Mouse (Mus musculus): ENCODE results near the gene Gm1604a. TPM values are rescaled to one million over a fixed set of nuclear protein-coding genes. Genes with fewer than 3 reads are reported as not detected.
A peak's percentile ranks its signal among the peaks of the same experiment; 100 is the strongest.
"Not testable (repeated sequence)": the region's sequence is repeated elsewhere in the genome, so short reads cannot be mapped to it uniquely, and the experiment has no call there.

The Gm1604a gene
- polyA plus RNA-seq, 2 experiments: not detected

- not testable (repeated sequence) for H3K27me3 ChIP-seq (ENCODE audit: control insufficient read depth, insufficient read depth, low read length); H3K4me2 ChIP-seq (replicated peaks; ENCODE audit: low read depth, low read length, severe bottlenecking); DNase-seq (ENCODE audit: low spot score); H3K4me1 ChIP-seq (ENCODE audit: control insufficient read depth, insufficient read depth, low read length); H3K9ac ChIP-seq (ENCODE audit: low read depth, low read length, severe bottlenecking); H3K9me3 ChIP-seq (ENCODE audit: control insufficient read depth, low read length); H3K4me3 ChIP-seq (replicated peaks; ENCODE audit: low read length); H3K36me3 ChIP-seq (ENCODE audit: control insufficient read depth, insufficient read depth, low read length); ATAC-seq (ENCODE audit: low FRiP score, low read depth); H3K27ac ChIP-seq (replicated peaks; ENCODE audit: low read depth, low read length)
- WGBS: 57% methylated on average over 7 of the region's 12 CpGs
Measured at GRCm38 (mm10) chr17:7001790-7002585, 23.4 kb upstream of the Gm1604a start.

- not testable (repeated sequence) for H3K27ac ChIP-seq (replicated peaks; ENCODE audit: low read depth, low read length); DNase-seq (ENCODE audit: low spot score); H3K4me1 ChIP-seq (ENCODE audit: control insufficient read depth, insufficient read depth, low read length); H3K27me3 ChIP-seq (ENCODE audit: control insufficient read depth, insufficient read depth, low read length); H3K4me2 ChIP-seq (replicated peaks; ENCODE audit: low read depth, low read length, severe bottlenecking); H3K4me3 ChIP-seq (replicated peaks; ENCODE audit: low read length); H3K36me3 ChIP-seq (ENCODE audit: control insufficient read depth, insufficient read depth, low read length); ATAC-seq (ENCODE audit: low FRiP score, low read depth); H3K9ac ChIP-seq (ENCODE audit: low read depth, low read length, severe bottlenecking); H3K9me3 ChIP-seq (ENCODE audit: control insufficient read depth, low read length)
- no CpG with 5 or more reads among the region's 3 CpGs for WGBS
Measured at GRCm38 (mm10) chr17:7003392-7003791, 22.0 kb upstream of the Gm1604a start.

DNA sequence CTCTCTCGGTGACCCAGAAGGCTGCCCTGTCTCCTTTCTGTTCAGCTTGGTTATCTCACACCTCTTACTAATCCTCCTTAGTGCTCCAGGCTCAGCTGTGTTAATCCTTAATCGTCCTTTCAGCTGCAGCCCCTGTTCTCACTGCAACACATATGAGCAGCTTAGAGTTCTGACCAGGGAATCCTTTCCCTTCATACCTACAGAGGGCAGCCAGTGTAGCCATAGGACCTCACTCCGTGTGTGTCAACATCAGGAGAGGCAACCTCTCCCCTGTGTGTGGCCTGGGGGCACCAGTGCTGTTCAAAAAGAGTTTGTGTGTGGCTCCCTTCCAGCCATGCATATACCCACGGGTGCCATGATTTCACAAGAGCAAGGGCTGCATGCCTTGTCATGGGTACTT lies 19.7 kb upstream of the Gm1604a start:
- DNase-seq (ENCODE audit: low spot score); H3K9ac ChIP-seq (ENCODE audit: low read depth, low read length, severe bottlenecking); H3K4me3 ChIP-seq (replicated peaks; ENCODE audit: low read length); ATAC-seq (ENCODE audit: low FRiP score, low read depth); H3K9me3 ChIP-seq (ENCODE audit: control insufficient read depth, low read length); H3K27me3 ChIP-seq (ENCODE audit: control insufficient read depth, insufficient read depth, low read length); H3K27ac ChIP-seq (replicated peaks; ENCODE audit: low read depth, low read length); H3K4me1 ChIP-seq (ENCODE audit: control insufficient read depth, insufficient read depth, low read length); H3K4me2 ChIP-seq (replicated peaks; ENCODE audit: low read depth, low read length, severe bottlenecking); H3K36me3 ChIP-seq (ENCODE audit: control insufficient read depth, insufficient read depth, low read length): not testable (repeated sequence)
- WGBS: 48% methylated on average over 3 of the region's 4 CpGs

DNA sequence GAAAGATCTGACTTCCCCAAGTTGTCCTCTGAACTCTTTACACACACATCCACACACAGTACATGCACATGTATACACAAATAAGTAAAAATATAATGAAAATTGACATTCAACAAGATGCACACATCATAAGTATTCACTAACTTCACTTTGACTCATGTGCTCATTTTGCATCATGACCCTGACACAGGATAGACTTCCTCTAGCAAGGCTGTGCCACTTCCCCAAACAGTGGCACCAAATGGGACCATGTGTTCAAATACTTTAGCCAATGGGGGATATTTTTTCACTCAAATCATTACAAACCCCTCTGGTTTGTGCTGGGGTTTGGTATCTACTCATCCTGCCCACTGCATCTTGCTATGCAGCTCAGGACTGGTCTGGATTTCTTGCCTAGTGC lies 16.5 kb upstream of the Gm1604a start:
- not testable (repeated sequence) for H3K4me2 ChIP-seq (replicated peaks; ENCODE audit: low read depth, low read length, severe bottlenecking); H3K4me1 ChIP-seq (ENCODE audit: control insufficient read depth, insufficient read depth, low read length); H3K4me3 ChIP-seq (replicated peaks; ENCODE audit: low read length); DNase-seq (ENCODE audit: low spot score); H3K9ac ChIP-seq (ENCODE audit: low read depth, low read length, severe bottlenecking); H3K9me3 ChIP-seq (ENCODE audit: control insufficient read depth, low read length); H3K27ac ChIP-seq (replicated peaks; ENCODE audit: low read depth, low read length); ATAC-seq (ENCODE audit: low FRiP score, low read depth); H3K36me3 ChIP-seq (ENCODE audit: control insufficient read depth, insufficient read depth, low read length); H3K27me3 ChIP-seq (ENCODE audit: control insufficient read depth, insufficient read depth, low read length)

- WGBS: no CpG with 5 or more reads among the region's 7 CpGs
- H3K27me3 ChIP-seq (ENCODE audit: control insufficient read depth, insufficient read depth, low read length); H3K9ac ChIP-seq (ENCODE audit: low read depth, low read length, severe bottlenecking); H3K36me3 ChIP-seq (ENCODE audit: control insufficient read depth, insufficient read depth, low read length); H3K4me1 ChIP-seq (ENCODE audit: control insufficient read depth, insufficient read depth, low read length); H3K9me3 ChIP-seq (ENCODE audit: control insufficient read depth, low read length); H3K4me3 ChIP-seq (replicated peaks; ENCODE audit: low read length); H3K27ac ChIP-seq (replicated peaks; ENCODE audit: low read depth, low read length); DNase-seq (ENCODE audit: low spot score); H3K4me2 ChIP-seq (replicated peaks; ENCODE audit: low read depth, low read length, severe bottlenecking): not testable (repeated sequence)
- ATAC-seq (ENCODE audit: low FRiP score, low read depth): peak; percentile 81
Measured at GRCm38 (mm10) chr17:7009440-7009839, 15.9 kb upstream of the Gm1604a start.

DNA sequence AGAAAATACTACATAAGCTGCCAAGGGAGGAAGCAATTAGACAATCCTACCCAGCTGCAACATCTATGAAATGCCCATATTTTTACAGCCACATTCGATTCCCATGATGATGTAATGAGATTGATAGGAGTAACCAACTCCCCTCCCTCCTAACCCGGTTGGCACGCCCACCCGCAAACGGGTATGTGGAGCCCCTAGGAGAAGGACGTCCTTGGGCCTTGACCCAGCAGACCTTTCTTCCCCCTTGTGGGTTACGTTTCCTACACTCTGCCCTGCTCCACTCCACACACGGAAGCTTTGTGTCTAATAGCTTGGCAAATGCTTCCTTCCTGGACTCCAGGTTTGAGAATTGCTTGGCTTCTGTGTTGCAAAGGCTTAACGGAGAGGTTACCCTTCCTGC lies 15.5 kb upstream of the Gm1604a start:
- H3K9ac ChIP-seq (ENCODE audit: low read depth, low read length, severe bottlenecking); H3K36me3 ChIP-seq (ENCODE audit: control insufficient read depth, insufficient read depth, low read length); H3K4me1 ChIP-seq (ENCODE audit: control insufficient read depth, insufficient read depth, low read length); H3K4me3 ChIP-seq (replicated peaks; ENCODE audit: low read length); H3K27ac ChIP-seq (replicated peaks; ENCODE audit: low read depth, low read length); H3K9me3 ChIP-seq (ENCODE audit: control insufficient read depth, low read length); H3K4me2 ChIP-seq (replicated peaks; ENCODE audit: low read depth, low read length, severe bottlenecking); DNase-seq (ENCODE audit: low spot score); H3K27me3 ChIP-seq (ENCODE audit: control insufficient read depth, insufficient read depth, low read length): not testable (repeated sequence)
- ATAC-seq (ENCODE audit: low FRiP score, low read depth): peak; percentile 26; the same call in 1 of the 2 replicates
- WGBS: 50% methylated on average over 4 of the region's 9 CpGs

- H3K27me3 ChIP-seq (ENCODE audit: control insufficient read depth, insufficient read depth, low read length); H3K4me2 ChIP-seq (replicated peaks; ENCODE audit: low read depth, low read length, severe bottlenecking): not testable (repeated sequence)
Measured at GRCm38 (mm10) chr17:7014190-7014589, 11.2 kb upstream of the Gm1604a start.

DNA sequence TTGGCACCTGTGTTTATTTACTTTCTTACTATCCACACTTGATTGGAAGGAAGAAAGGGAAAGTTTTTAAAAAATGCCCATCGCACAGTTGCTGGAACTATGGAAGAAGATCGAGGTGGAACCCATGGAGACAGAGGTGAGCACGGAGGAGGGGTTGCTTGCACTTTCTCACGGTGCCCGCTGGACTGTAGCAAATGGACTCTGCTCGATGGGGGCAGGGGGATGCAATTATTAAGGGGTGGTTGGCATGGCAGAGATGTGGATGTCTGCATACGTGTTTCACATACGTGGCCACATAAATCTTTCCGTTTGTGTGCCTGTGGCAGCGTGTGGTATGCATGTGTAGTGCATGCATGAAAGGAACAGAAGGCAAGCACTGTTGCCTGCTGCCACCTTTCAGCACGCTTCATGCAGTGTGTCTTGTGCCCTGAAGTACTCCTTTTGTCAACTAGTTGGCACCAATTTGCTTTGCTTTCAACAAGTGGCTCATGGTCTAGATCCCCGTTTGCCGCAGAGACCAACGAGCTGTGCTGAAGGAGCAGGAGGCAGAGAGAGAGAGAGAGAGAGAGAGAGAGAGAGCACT lies 487 bp downstream of the Gm1604a start:
- H3K27me3 ChIP-seq (ENCODE audit: control insufficient read depth, insufficient read depth, low read length); H3K27ac ChIP-seq (replicated peaks; ENCODE audit: low read depth, low read length); H3K4me3 ChIP-seq (replicated peaks; ENCODE audit: low read length); H3K9ac ChIP-seq (ENCODE audit: low read depth, low read length, severe bottlenecking); H3K4me2 ChIP-seq (replicated peaks; ENCODE audit: low read depth, low read length, severe bottlenecking); ATAC-seq (ENCODE audit: low FRiP score, low read depth); H3K36me3 ChIP-seq (ENCODE audit: control insufficient read depth, insufficient read depth, low read length); H3K9me3 ChIP-seq (ENCODE audit: control insufficient read depth, low read length); H3K4me1 ChIP-seq (ENCODE audit: control insufficient read depth, insufficient read depth, low read length); DNase-seq (ENCODE audit: low spot score): not testable (repeated sequence)
- 69% methylated on average over 3 of the region's 14 CpGs for WGBS

More at GRCm38 (mm10) chr17:7014190-7014589, 11.2 kb upstream of the Gm1604a start:
- DNase-seq (ENCODE audit: low spot score); H3K36me3 ChIP-seq (ENCODE audit: control insufficient read depth, insufficient read depth, low read length); H3K4me3 ChIP-seq (replicated peaks; ENCODE audit: low read length); ATAC-seq (ENCODE audit: low FRiP score, low read depth); H3K27ac ChIP-seq (replicated peaks; ENCODE audit: low read depth, low read length); H3K4me1 ChIP-seq (ENCODE audit: control insufficient read depth, insufficient read depth, low read length); H3K9ac ChIP-seq (ENCODE audit: low read depth, low read length, severe bottlenecking); H3K9me3 ChIP-seq (ENCODE audit: control insufficient read depth, low read length): not testable (repeated sequence)
- no CpG with 5 or more reads among the region's 1 CpGs for WGBS
